Mouse (Mus musculus) embryonic facial prominence, embryonic 11.5 days (tissue): ENCODE results near the gene Atp5b. TPM values are rescaled to one million over a fixed set of nuclear protein-coding genes. Genes with fewer than 3 reads are reported as not detected.
"Not testable (repeated sequence)": the region's sequence is repeated elsewhere in the genome, so short reads cannot be mapped to it uniquely, and the experiment has no call there.

ENCODE experiments used
- ATAC-seq: fragments of 200-750 bp; cut with Nextera tagmentation; replicated peaks from 2 replicates; pipeline ENCODE4 v1.8.0; 2017; ENCODE audit warnings: low read depth; ENCODE audit not compliant: insufficient number of reproducible peaks, low FRiP score, low TSS enrichment
- DNase-seq: peaks from one replicate; pipeline ENCODE4 v3.0.0-alpha.2; 2015; ENCODE audit warnings: low spot score
- H3K27ac ChIP-seq: fragments of 300-500 bp; sonication (generic); replicated peaks from 2 replicates; pipeline ENCODE4 v1.5.1; 2014; ENCODE audit warnings: mild to moderate bottlenecking, low read depth, low read length, control low read depth
- H3K27me3 ChIP-seq: fragments of 300-500 bp; sonication (generic); 2 replicates; pipeline ENCODE4 v1.6.1; 2014; ENCODE audit warnings: mild to moderate bottlenecking, low read length, moderate library complexity, mixed read lengths; ENCODE audit not compliant: control insufficient read depth, insufficient read depth
- H3K36me3 ChIP-seq: fragments of 300-500 bp; sonication (generic); replicated peaks from 2 replicates; pipeline ENCODE4 v1.6.1; 2014; ENCODE audit warnings: low read depth, mild to moderate bottlenecking, low read length, moderate library complexity, mixed read lengths; ENCODE audit not compliant: control insufficient read depth, insufficient read depth
- H3K4me1 ChIP-seq: fragments of 300-500 bp; sonication (generic); 2 replicates; pipeline ENCODE4 v1.6.1; 2014; ENCODE audit warnings: low read length, mixed read lengths; ENCODE audit not compliant: control insufficient read depth, insufficient read depth
- H3K4me2 ChIP-seq: fragments of 300-500 bp; sonication (generic); 2 replicates; pipeline ENCODE4 v1.6.1; 2014; ENCODE audit warnings: low read depth, mild to moderate bottlenecking, control low read depth, low read length, moderate library complexity
- H3K4me3 ChIP-seq: fragments of 300-500 bp; sonication (generic); 2 replicates; pipeline ENCODE4 v1.5.1; 2014; ENCODE audit warnings: low read depth, low read length, control low read depth
- H3K9ac ChIP-seq: fragments of 300-500 bp; sonication (generic); replicated peaks from 2 replicates; pipeline ENCODE4 v1.6.1; 2014; ENCODE audit warnings: mild to moderate bottlenecking, control low read depth, low read length
- H3K9me3 ChIP-seq: fragments of 300-500 bp; sonication (generic); replicated peaks from 2 replicates; pipeline ENCODE4 v1.6.1; 2016; ENCODE audit warnings: mild to moderate bottlenecking, low read length, inconsistent platforms, mixed read lengths; ENCODE audit not compliant: control insufficient read depth
- WGBS: fragments of 180-500 bp; shearing (Covaris S2); extraction: QIAGEN DNeasy Blood & Tissue Kit; methylation state at CpG from one replicate; pipeline ENCODE4 v1.1.7; 2014; 5-methylcytosine and 5-hydroxymethylcytosine counted together
- polyA plus RNA-seq: library from polyadenylated mRNA; unstranded; fragments of >200 nt; fragmentation: Nextera tagmentation; extraction: Ambion mirVana; gene quantifications from 2 replicates; pipeline ENCODE4 v1.2.1, GENCODE M21; 2014

The Atp5b gene
- polyA plus RNA-seq, 1 experiment from 2014 or later, result 2,412 TPM

DNA sequence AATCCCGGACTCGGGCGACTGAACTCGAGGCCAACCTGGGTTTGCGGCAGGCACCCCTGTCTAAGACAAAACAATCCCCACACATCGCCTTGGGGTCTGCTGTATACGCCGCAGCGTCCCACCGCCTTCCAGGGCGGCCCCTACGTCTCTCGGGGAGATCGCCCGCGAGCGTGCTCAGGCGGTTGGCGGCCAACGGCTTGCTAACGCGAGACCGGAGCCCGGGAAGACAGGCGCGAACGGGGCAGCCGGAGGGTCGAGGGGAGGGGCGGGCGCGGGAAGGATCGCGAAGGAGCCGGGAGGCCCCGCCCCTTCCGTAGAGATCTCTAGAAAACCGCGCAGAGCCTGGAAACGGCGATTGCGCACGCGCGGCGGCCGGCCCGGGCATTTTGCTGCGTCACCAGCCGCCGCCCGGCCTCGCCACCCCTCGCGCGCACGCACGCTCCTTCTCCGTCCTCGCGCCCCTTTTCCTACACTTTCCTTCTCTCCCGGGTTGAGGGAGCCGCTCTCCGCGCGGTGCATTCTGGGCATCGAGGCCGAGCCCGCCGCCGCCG is 24.4 kb upstream of the Atp5b start, which contains the start of gene Ptges3:
Gene Ptges3 (plus strand): TSS at position 354 of the 551 bp plus-strand sequence.
- ATAC-seq, result peak; percentile 85
- Histone ChIP-seq H3K27me3 (no peaks in the 10 kb centered on the region), H3K4me2 (peak within 1 kb of the TSS; percentile 91), H3K9ac (peak within 1 kb of the TSS; percentile 97), H3K36me3 (peaks cover 2% of the 10 kb centered on the region; the same call in 1 of the 2 replicates), H3K9me3 (no peaks in the 10 kb centered on the region), H3K4me3 (peak within 1 kb of the TSS; percentile 98), H3K4me1 (peaks cover 3% of the 10 kb centered on the region), H3K27ac (peak within 1 kb of the TSS; percentile 99)
- DNase-seq, result peak; percentile 99
- WGBS, result under 1% methylated on average over 63 of the region's 72 CpGs

GRCm38 (mm10) chr10:128059207-128059981 is 23.7 kb upstream of the Atp5b start:
- peak overlapping the region; percentile 91 for H3K4me2 ChIP-seq
- no peaks in the 10 kb centered on the region for H3K27me3 ChIP-seq
- peak overlapping the region; percentile 97 for H3K9ac ChIP-seq
- peak overlapping the region; percentile 99 for H3K27ac ChIP-seq
- peak overlapping the region; percentile 98 for H3K4me3 ChIP-seq
- DNase-seq (peak; percentile 57), ATAC-seq (peak; percentile 39)
- peaks cover 3% of the 10 kb centered on the region for H3K4me1 ChIP-seq
- peaks cover 5% of the 10 kb centered on the region; the same call in 1 of the 2 replicates for H3K36me3 ChIP-seq
- no peaks in the 10 kb centered on the region for H3K9me3 ChIP-seq
- under 1% methylated on average over 40 of the region's 62 CpGs for WGBS

GRCm38 (mm10) chr10:128061109-128061508 is 22.0 kb upstream of the Atp5b start:
- no peak overlapping the region for H3K27ac ChIP-seq
- H3K4me2 ChIP-seq, result peak overlapping the region; percentile 91
- no peaks in the 10 kb centered on the region for H3K27me3 ChIP-seq
- H3K36me3 ChIP-seq, result peaks cover 5% of the 10 kb centered on the region; the same call in 1 of the 2 replicates
- peak overlapping the region; percentile 98 for H3K4me3 ChIP-seq
- ATAC-seq (no peak), DNase-seq (no peak)
- no peak overlapping the region for H3K9ac ChIP-seq
- peaks cover 3% of the 10 kb centered on the region for H3K4me1 ChIP-seq
- 85% methylated on average over 5 of the region's 5 CpGs for WGBS
- no peaks in the 10 kb centered on the region for H3K9me3 ChIP-seq

- DNase-seq, result no peak
- Histone ChIP-seq H3K9ac (no peak overlapping the region), H3K4me3 (no peak overlapping the region), H3K36me3 (peaks cover 5% of the 10 kb centered on the region; the same call in 1 of the 2 replicates), H3K27me3 (no peaks in the 10 kb centered on the region), H3K4me1 (peaks cover 3% of the 10 kb centered on the region), H3K9me3 (no peaks in the 10 kb centered on the region), H3K4me2 (no peak overlapping the region), H3K27ac (no peak overlapping the region)
- 92% methylated on average over 6 of the region's 6 CpGs for WGBS
- ATAC-seq, result no peak
These were observed 20.7 kb upstream of the Atp5b start for GRCm38 (mm10) chr10:128062221-128062989.

DNA sequence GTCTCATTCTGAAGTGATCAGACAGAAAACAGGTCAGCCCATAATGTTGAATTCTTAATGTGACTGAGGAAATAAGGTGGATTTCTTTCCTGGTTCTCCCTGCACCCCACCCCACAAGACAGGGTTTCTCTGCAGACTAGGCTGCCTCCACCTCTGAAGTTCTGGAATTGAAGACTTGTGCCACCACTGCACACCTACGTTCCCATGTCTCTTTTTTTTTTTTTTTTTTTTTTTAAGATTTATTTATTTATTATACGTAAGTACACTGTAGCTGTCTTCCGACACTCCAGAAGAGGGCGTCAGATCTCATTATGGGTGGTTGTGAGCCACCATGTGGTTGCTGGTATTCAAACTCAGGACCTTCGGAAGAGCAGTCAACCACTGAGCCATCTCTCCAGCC is 17.0 kb upstream of the Atp5b start:
- Histone ChIP-seq H3K27me3 (no peaks in the 10 kb centered on the region), H3K36me3 (peaks cover 12% of the 10 kb centered on the region), H3K9ac (no peak overlapping the region), H3K27ac (no peak overlapping the region), H3K9me3 (no peaks in the 10 kb centered on the region), H3K4me1 (no peaks in the 10 kb centered on the region), H3K4me3 (no peak overlapping the region), H3K4me2 (no peak overlapping the region)
- ATAC-seq (no peak), DNase-seq (no peak)
- WGBS, result 87% methylated on average over 5 of the region's 5 CpGs

DNA sequence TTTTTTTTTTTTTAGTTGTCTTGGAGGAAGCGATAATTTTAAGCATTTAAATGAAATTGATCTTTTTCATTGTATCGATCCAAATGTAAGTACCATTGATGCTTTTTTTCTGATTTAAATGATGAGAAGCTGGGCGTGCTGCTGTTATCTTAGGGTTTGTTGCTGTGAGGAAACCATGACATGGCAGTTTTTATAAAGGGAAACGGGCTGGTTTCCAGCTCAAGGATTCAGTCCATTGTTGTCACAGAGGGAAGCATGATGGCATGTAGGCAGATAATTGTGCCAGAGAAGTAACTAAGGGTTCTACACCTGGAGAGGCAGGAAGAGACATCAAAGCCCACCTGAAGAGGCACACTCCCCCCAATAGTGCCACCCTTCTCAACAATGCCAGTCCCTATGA is 13.9 kb upstream of the Atp5b start:
- H3K27me3 ChIP-seq, result no peaks in the 10 kb centered on the region
- H3K36me3 ChIP-seq, result peaks cover 10% of the 10 kb centered on the region
- DNase-seq (no peak), ATAC-seq (no peak)
- H3K4me3 ChIP-seq, result no peak overlapping the region
- 89% methylated on average over 4 of the region's 4 CpGs for WGBS
- H3K27ac ChIP-seq, result no peak overlapping the region
- no peaks in the 10 kb centered on the region for H3K9me3 ChIP-seq
- H3K4me1 ChIP-seq, result no peaks in the 10 kb centered on the region
- no peak overlapping the region for H3K4me2 ChIP-seq
- no peak overlapping the region for H3K9ac ChIP-seq

DNA sequence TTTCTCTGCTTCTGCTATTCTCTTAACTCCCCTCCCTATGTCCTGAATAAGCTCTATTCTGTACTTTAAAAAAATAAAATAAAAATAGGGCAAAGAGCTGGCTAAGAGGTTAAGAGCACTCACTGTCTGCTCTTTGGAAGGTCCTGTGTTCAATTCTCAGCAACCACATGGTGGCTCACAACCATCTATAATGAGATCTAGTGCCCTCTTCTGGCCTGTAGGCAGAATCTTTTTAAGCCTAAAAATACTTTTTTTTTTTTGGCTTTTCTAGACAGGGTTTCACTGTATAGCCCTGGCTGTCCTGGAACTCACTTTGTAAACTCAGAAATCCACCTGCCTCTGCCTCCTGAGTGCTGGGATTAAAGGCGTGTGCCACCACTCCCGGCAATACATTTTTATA is 12.6 kb upstream of the Atp5b start:
- H3K4me1 ChIP-seq, H3K9ac ChIP-seq, H3K27ac ChIP-seq, DNase-seq, H3K9me3 ChIP-seq, H3K4me3 ChIP-seq, ATAC-seq, H3K27me3 ChIP-seq, H3K4me2 ChIP-seq: not testable (repeated sequence)
- peaks cover 10% of the 10 kb centered on the region for H3K36me3 ChIP-seq
- WGBS, result 98% methylated on average over 2 of the region's 2 CpGs
